Mouse (Mus musculus) heart, postnatal 36 days (tissue): ENCODE data around the gene March6. TPM values are rescaled to one million over a fixed set of nuclear protein-coding genes. Genes with fewer than 3 reads are reported as not detected.

Experiments
- DNase-seq, 2 experiments: peaks; one replicate each; pipeline ENCODE4 v3.0.0; 2021 to 2022
- intact Hi-C: fragments of 180-260 bp; cut with DNase I; formaldehyde crosslinking; loops from one replicate; pipeline ENCODE4 v1.15.1; 2025
- total RNA-seq, 2 experiments: library from RNA; stranded (reverse); gene quantifications; 2 replicates each; pipeline ENCODE4 v1.2.3; 2021

March6 gene
- total RNA-seq, 2 experiments from 2014 or later: 108 to 117 TPM

DNA sequence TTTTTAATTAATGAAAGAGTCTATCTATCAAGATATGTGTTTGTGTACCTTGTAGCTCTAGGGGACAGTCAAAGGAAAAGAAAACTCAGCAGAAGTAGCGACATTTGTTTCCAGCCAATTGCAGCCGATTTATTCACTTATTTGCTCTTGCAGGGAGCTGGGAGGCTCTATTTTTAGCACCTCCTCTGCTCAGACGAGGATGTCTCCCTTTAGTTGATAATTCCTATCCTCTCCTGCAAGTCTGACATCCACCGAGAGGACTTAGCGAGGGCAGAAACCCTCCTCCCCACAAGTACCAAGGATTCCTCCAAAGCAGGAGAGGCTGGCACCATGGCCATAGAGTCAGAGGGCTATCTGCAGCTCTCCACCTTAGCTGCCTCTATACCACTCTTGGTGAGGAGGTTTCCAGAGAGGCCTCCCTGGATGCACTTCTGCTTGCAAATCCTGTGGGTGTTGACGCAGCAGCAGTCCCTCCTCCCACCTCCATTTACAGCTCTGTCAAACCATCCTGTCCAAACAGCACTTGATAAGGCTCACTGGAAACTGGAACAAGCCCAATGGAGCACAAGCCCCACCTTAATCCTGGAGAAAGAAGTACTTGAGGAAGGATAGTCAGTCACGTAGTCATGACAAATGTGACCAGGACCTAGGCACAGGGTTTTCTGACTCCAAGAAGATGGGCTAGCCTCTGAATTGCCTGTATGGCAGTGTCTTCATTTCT is 108.0 kb downstream of the March6 start:
- intact Hi-C loops: no loop called here
- no peak for DNase-seq

DNA sequence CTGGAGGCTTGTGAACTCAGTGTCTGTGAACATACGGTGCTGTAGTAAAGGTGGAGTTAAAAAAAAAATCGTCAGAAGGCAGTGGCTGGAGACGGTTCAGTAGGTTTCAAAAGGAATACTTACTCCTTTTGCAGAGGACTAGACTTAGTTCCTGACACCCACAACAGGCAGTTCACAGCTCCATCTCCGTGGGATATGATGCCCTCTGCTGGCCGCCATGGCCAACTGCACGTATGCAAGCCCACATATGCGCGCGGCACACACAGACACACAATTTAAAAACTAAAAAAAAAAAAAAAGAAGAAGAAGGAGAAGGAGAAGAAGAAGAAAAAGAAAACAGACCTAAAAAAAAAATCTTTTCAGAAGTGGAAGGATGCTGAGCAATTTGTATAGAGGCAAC is 111.8 kb downstream of the March6 start:
- intact Hi-C loops: loop anchor here (1.0 to 2.0 kb wide), 2 partner anchors 76 to 104 kb away; no protein-coding TSS in a partner anchor
- DNase-seq: peak; percentile 58 to 68

DNA sequence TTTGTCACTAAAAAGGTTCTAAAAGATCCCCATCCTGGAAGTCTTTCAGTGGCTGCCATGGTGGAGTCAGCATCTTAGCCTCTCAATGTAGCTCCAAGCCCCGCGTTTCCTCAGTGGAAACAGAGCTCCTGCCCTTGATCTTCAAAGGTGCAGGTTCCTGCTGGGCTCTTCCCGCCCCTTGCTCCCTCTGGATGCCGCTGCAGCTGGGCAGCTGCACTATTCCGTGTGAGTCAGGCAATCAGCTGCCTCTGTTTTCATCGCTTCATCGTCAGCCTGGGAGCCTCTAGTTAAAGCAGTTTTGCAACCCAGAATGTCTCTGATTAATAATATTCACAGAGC is 112.2 kb downstream of the March6 start:
- peak; percentile 18 to 44 for DNase-seq
- intact Hi-C loops: loop anchor here (1.0 to 2.0 kb wide), 3 partner anchors 51 to 103 kb away; partner anchors contain the start of gene Ankrd33b

DNA sequence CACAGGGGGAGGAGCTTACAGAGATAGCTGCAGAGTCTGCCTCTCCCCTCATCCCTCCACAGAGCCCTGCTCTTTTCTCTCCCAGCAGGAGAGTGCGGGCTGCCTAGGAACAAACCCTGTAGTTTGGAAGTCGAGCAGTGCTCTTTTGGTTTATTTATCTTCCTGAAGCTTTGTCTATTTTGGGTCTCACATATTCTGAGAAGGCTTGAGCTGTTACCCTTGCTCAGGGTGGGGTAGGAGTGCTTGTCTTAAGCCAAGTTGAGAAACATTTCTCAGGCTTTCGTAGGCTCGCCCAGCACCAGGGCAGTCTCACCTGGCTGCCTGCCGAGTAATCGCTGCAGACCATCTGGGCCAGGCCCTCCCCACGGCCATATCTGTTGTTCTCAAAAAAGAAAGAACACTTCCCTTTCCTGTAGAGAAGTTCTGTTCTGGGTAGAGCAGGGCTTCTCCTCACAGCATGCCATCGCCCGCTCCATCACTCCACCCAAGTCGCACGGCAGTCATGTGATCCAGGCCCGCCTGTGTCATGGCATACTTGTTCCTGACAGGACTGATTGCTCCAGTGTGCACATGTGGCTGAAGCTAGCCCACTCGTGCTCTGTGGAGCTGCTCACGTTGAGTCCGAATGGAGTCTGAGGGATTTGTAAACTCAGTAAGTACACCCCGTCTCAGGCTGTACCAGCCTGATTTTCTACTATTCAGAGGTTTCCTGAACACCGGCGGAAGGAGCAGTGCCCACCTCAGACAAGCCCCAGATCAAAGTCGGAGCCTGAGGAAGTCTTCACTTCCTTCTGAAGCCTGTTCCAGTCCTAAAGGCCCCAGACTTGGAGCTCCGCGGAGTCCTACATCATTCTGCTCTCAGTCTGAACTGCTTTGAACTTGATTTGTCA is 112.8 kb downstream of the March6 start:
- intact Hi-C loops: loop anchor here (1.0 to 2.0 kb wide), 2 partner anchors 51 to 75 kb away; partner anchors contain the start of gene Ankrd33b
- DNase-seq: peak; percentile 70

DNA sequence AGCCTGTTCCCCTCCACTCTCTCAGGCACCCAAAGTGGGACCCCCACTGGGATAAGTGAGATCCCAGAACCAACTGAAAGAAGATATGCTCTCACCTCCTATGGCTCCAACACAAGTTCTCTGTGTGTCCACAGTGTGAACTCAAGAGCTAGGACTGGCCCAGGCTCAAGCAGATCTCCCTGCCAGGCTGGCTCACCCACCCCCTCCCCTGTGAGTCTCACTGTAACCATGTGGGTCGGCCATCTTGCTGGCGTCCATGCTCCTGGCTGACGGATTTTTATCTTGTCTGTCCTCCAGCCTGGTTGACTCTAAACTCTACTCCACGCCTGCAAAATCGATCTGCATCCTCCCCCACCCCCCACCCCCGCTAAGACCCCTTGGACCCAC is 113.5 kb downstream of the March6 start:
- no peak for DNase-seq
- intact Hi-C loops: no loop called here

DNA sequence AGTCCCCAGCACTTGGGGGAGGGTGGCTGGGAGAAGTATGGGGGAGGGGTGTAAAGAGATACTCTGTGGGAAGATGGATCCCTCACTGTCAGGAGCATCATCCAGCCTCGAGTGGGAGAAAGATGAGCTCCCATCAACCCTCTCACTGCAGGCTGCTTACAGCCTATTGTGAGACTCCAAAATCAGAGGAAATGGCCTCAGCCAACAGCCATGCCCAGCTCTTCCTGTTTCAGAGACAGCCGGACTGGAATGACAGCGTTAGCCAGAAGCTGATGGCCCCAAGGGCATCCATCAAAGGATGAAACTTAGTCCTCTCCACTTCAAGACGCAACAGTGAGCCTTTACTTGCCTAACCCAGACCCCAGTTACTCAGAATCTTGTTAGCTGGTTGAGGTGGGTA is 115.7 kb downstream of the March6 start:
- intact Hi-C loops: no loop called here
- DNase-seq: no peak

DNA sequence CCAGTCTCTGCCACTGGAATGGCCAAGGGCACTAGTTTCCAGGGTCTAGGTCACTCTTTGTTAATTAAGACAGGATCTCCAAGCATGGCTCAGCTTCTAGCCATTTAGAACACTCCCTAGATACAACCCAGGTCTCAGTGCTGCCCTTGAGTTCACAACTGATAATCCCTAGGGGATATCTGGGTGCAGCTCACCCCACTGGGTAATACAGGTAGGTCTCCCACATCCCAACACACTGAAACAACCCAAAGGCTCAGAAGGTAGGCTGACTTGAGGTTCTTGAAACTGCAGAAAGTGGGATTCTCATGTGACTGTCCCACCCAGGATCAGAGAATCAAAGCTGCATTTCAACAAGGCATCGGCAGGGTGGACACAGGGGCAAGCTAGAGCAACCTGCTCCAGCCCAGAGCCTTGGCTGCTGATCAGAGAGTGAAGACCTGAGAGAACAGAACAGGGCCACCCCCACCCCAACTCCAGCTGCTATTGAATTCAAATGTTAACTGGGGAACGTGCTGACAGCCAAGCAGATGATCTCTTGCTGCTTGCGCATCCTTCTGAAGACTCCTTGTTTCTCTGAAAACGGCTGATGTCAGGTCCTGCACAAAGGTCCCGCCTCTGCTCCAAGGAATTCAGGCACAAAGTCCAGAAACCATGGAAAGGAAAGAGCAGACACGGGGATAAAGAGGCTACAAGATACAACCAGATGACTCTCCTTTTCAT is 116.5 kb downstream of the March6 start:
- intact Hi-C loops: no loop called here
- DNase-seq: no peak

DNA sequence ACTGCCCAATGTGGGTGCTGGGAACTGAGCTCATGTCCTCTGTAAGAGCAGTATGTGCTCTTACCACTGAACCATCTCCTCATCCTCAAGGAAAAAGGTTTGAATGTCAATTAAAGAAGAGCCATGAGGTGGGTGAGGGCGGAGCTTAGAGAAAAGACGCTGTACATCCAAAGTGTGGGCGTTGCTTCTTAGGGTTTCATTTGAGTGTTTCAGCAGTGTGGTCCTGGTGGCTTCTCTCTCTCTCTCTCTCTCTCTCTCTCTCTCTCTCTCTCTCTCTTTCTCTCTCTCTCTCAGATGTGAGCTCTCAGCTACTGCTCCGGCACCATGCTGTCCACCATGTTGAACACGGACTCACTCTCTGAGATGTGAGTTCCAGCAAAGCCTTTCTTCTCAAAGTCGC is 117.2 kb downstream of the March6 start:
- DNase-seq: no peak
- intact Hi-C loops: no loop called here

DNA sequence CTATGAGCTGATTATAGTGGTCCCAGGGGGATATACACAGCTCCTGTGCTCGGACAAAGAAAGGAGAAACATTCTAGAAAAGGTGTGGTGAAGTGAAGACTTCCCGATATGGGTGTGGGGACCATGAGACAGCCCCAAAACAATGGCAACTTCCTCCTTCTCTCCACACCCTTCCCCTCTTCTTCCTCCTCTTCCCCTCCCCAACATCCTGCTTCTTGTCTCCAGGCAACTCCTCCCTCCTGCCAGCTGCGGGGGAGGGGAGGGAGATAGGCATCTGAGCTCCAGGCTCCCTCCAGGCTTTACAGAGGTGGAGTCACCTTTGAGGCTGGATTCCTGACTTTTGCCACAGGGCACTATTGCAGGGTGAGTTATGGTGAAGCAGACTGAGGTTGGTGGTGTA is 117.9 kb downstream of the March6 start:
- peak; percentile 31 to 37 for DNase-seq
- intact Hi-C loops: no loop called here

DNA sequence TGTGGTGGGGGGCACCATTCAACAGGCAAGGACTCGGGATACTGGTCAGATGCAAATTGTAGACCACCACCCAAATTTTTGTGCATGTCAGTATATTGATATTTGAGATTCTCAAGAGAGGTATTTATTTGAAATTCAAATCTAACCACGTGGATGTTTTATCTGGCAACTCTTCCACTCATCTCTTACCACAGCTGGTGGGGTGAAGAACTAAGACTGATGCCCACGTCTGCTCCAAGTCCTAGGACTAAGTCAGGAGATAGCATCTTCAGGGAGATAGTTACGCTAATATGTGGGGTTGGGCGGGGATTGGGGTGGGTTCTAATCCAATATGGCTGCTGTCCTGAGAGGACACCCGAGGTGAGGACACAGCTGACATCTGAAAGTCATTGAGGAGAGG is 118.4 kb downstream of the March6 start:
- intact Hi-C loops: no loop called here
- DNase-seq: no peak

DNA sequence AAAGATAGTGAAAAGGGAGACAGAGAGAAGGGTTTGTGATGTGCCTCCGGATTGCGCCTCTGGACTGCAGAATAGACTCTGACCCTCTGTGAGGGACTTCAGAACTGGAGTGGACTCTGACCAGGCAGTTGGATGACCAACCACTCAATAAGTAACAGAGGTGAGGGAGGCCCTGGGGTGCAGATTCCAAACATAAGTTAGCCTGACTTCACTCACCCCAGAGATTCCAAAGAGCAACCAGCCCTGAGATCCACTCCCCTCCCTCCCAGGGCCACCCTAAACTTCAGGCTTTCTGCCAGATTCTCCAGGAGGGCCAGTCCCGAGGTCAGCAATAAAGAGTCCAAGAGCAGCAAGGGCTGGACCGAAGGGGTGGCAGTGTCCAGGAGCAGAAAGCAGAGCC is 123.4 kb downstream of the March6 start:
- intact Hi-C loops: no loop called here
- DNase-seq: no peak

DNA sequence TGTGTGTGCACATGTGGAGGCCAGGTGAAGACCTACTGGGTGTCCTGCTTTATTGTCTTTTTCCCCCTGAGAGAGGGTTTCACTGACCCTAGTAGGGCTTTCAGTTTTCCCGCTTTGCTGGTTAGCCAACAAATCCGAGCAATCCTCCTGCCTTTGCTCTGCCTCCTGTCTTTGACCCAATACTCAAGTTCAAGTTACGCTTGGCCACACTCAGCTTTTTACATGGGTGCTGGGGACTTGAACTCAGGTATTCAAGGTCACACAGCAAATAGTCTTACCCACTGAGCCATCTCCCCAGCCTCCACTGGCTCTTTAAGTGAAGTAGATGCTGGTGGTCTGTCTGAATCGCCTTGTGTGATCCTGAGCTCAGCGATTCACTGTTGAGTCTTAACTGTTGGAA is 124.0 kb downstream of the March6 start:
- intact Hi-C loops: no loop called here
- no peak for DNase-seq

Other genes starting within 250 kb of the March6 start
- gene Ankrd33b, start 163.3 kb downstream of the March6 start, total RNA-seq: 10 to 100 TPM; 22.9 to 32.0 TPM
- not detected for gene Ropn1l, start 77.3 kb downstream of the March6 start, total RNA-seq
- 10 to 100 TPM; 36.4 to 38.8 TPM for gene Cmbl, start 34.3 kb upstream of the March6 start, total RNA-seq
- gene Cct5, start 70.8 kb upstream of the March6 start, total RNA-seq: 100 to 1,000 TPM; 148 to 149 TPM
- 10 to 100 TPM; 15.3 to 20.4 TPM for gene Fam173b, start 70.8 kb upstream of the March6 start, total RNA-seq